Mouse (Mus musculus) fat pad, adult 2 months (tissue): ENCODE results near the gene Cacfd1.

Experiments
- DNase-seq: peaks from one replicate; pipeline ENCODE4 v3.0.0-alpha.2; 2011; ENCODE audit warnings: low read depth, low spot score; ENCODE audit errors: extremely low read depth

Gene Cacfd1

GRCm38 (mm10) chr2:27009714-27010244, at the start of gene Cacfd1:
Cacfd1 (plus strand) TSS chr2:27009926.
- DNase-seq, result no peak

GRCm38 (mm10) chr2:26960756-26961155, 49.0 kb upstream of the Cacfd1 start:
- no peak for DNase-seq

GRCm38 (mm10) chr2:26963923-26964723, 45.6 kb upstream of the Cacfd1 start, which contains the start of gene Rexo4:
Rexo4 (minus strand) TSS chr2:26964386.
- DNase-seq, result no peak

GRCm38 (mm10) chr2:26964724-26965370, 44.9 kb upstream of the Cacfd1 start:
- DNase-seq, result no peak

GRCm38 (mm10) chr2:26967262-26967661, 42.5 kb upstream of the Cacfd1 start:
- no peak for DNase-seq

GRCm38 (mm10) chr2:26973116-26973515, 36.6 kb upstream of the Cacfd1 start, which contains the start of gene Adamts13:
Adamts13 (plus strand) TSS chr2:26973416.
- DNase-seq, result no peak

GRCm38 (mm10) chr2:26973960-26974359, 35.8 kb upstream of the Cacfd1 start:
- DNase-seq, result no peak

GRCm38 (mm10) chr2:26980361-26980760, 29.4 kb upstream of the Cacfd1 start:
- DNase-seq, result no peak

- no peak for DNase-seq
These were observed 25.5 kb upstream of the Cacfd1 start for GRCm38 (mm10) chr2:26984179-26984578.

GRCm38 (mm10) chr2:26984640-26985039, 25.1 kb upstream of the Cacfd1 start:
- DNase-seq, result no peak

- no peak for DNase-seq
These were observed 15.8 kb upstream of the Cacfd1 start for GRCm38 (mm10) chr2:26993936-26994335.

GRCm38 (mm10) chr2:26997498-26997897, 12.2 kb upstream of the Cacfd1 start:
- no peak for DNase-seq

- no peak for DNase-seq
These were observed 11.7 kb upstream of the Cacfd1 start for GRCm38 (mm10) chr2:26997993-26998392.

- no peak for DNase-seq
These were observed 3.5 kb upstream of the Cacfd1 start for GRCm38 (mm10) chr2:27006255-27006654.

GRCm38 (mm10) chr2:27007701-27008100, 2.0 kb upstream of the Cacfd1 start:
- no peak for DNase-seq

- DNase-seq, result no peak
These were observed 8.1 kb downstream of the Cacfd1 start for GRCm38 (mm10) chr2:27017802-27018201.

- DNase-seq, result no peak
These were observed 9.8 kb downstream of the Cacfd1 start for GRCm38 (mm10) chr2:27019530-27019929.

- no peak for DNase-seq
These were observed 11.4 kb downstream of the Cacfd1 start for GRCm38 (mm10) chr2:27021103-27021502.

GRCm38 (mm10) chr2:27022612-27023011, 12.9 kb downstream of the Cacfd1 start:
- no peak for DNase-seq

GRCm38 (mm10) chr2:27024136-27024535, 14.4 kb downstream of the Cacfd1 start:
- no peak for DNase-seq

GRCm38 (mm10) chr2:27025545-27025944, 15.8 kb downstream of the Cacfd1 start:
- no peak for DNase-seq

GRCm38 (mm10) chr2:27026332-27026731, 16.6 kb downstream of the Cacfd1 start:
- no peak for DNase-seq
